Mouse (Mus musculus): ENCODE results near the gene Rapgef4. TPM values are rescaled to one million over a fixed set of nuclear protein-coding genes. Genes with fewer than 3 reads are reported as not detected.
"Not testable (repeated sequence)": the region's sequence is repeated elsewhere in the genome, so short reads cannot be mapped to it uniquely, and the experiment has no call there.

The Rapgef4 gene
- polyA plus RNA-seq, 1 experiment = 1.9 TPM

DNA sequence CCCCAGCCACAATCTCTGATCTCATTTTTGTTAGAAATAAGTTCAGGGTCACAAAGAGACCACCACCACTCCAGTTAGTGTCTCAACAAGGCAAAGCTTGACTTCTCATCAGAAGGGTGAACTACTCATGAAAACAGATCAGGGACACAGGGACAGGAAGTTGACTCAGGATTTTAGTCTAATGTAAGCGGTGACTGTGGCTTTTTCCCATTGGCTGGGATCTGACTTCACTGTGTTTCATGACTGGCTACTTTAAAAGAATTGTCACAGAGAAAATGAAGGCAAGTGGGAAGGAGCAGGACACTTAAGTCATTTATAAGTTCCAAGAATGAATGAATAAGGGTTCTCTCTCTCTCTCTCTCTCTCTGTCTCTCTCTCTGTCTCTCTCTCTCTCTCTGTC is 45.5 kb downstream of the Rapgef4 start:
- DNase-seq (ENCODE audit: low spot score) = no peak

DNA sequence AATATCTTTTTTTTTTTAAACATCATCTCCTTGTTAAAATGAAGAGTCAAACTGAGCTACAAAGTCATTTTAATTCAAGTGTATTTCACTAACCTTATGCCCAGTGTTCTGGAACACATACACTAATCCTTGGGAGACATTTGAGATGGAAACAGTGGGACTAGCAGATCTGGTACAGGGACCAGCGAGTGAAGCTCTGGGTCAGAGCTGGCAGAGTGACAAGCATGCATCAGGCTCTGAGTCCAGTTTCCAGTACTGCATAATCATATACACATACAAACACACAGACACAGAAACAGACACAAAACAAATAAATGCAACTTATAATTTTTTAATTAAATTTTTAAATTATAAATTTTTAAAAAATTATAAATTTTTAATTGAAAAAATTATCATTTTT is 48.0 kb downstream of the Rapgef4 start:
- DNase-seq (ENCODE audit: low spot score) = no peak

DNA sequence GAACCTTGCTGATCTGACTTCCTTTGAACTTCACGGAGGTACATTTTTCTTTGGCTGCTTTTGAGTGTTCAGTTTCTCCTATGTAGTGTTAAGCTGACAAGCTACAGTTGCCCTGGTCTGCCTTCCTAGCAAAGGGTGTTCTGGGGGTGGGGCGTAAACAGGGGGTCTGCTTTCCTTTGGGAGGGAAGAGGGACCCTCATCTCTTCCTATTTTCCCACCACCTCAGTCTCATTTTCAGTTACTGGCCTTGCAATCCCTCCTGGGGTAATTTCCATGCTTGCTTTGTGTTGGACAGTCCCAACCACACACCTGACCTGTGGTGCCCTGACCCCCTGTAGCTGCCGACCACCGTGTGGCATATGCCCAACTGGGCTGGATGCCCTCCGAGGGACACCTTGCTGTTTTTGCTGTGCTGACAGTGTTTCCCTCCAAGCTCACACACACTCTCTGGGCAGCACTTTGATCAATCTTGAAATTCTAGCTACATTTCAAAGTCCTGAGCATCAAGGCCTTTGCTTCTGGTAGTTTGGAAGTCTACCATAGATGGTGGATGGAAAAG is 48.6 kb downstream of the Rapgef4 start:
- DNase-seq (ENCODE audit: low spot score) = no peak

DNA sequence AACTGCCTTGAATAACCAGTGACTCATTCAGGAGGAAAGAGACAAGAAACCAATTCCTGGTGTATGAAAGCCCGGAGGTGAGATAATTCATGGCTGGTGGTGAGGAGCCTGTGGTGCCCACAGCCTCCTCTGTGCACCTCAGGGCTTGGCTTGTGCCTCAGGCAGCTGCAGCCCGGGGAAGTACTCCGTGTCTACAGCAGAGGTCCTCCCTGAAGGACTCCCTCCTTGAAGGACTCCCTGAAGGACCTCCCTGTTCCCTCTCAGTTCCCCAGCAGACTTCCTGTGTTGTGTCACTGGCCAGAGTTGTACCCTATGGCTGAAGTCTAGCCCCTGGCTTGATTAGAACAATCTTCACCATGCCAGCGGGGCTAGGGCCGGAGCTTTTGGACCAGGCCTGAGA is 50.7 kb downstream of the Rapgef4 start:
- no peak for DNase-seq (ENCODE audit: low spot score)

DNA sequence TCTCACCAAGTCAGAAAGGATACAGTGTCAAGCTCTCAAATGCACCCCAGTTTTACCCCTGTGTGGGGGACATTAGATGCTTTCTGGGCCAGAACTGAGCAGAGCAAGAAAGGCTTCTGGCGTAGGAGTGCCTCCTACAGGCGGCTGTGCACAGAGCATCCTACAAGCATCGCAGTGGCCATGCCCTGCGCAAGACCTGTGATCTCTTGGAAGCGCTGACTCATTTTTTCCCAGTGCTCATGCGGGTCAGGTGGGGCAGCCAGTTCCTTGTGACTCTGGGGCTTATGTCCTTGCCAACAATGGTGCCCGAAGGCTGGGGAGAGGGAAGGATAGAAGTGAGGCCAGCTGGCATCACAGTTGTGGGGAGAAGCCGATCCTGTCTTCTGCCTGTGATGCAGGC is 54.6 kb downstream of the Rapgef4 start:
- DNase-seq (ENCODE audit: low spot score) = no peak

DNA sequence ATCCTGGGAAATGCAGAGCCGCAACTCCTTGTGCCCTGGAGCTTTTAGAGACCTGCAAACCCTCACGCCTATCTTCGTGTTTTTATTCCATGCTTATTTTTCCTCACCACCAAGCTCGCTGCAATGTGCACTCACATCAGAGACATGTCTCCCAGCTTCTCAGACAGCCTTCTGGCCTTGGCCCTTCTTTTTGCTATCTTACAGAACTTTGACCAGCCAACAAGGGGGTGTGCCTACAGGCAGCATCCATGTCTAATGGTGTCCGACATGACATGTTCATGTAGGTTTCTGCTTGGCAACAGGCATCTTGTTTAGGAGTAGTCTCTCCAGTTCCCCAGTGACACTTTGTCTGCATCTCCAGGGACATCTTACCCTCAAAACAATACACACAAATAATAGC is 56.3 kb downstream of the Rapgef4 start:
- DNase-seq (ENCODE audit: low spot score) = no peak

DNA sequence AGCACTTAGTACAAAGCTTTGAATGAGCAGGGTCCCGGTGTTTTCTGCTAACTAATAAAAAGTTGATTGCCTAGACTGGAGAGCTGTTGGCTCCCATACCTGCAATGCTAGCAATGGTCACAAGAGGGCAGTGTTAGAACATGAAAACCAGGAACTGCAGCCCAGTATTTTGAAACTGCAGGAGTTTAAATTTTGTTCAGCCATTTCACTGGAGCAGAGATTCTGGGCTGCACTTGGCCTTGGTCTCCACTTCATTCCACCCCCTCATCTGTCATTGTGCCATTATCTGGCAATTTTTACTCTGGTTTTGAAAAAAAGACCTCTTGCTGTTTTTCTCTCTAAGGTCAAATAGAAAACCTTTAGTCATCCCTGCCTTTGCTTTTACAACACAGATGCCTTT is 57.2 kb downstream of the Rapgef4 start:
- no peak for DNase-seq (ENCODE audit: low spot score)

DNA sequence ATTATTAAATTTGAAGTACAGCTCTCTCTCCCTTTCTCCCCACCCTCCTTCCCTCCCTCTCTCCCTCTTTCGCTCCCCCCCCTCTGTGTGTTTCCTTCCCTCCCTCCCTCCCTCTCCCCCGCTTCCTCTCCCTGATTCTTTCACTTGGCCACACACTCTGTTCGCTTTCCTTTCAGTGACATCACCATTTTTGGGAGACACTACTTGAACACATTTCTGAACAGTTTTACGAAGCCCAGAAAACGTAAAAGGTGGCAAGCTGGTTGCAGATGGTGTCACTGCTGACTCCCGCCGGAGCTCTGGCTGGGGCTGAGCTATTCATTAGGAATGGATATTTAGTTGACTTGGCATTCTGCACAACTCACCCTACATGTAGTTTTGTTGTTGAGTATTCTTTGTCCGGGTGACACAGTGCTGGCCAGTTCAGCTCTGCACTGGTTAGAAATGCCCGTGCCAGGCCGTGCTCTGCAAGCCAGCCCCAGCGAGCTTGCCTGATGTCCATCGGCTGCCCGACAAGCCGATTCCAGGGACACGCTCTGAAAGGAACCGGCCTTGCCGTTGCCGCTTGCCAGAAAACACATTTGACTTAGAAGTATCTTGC is 57.7 kb downstream of the Rapgef4 start:
- no peak for DNase-seq (ENCODE audit: low spot score)

DNA sequence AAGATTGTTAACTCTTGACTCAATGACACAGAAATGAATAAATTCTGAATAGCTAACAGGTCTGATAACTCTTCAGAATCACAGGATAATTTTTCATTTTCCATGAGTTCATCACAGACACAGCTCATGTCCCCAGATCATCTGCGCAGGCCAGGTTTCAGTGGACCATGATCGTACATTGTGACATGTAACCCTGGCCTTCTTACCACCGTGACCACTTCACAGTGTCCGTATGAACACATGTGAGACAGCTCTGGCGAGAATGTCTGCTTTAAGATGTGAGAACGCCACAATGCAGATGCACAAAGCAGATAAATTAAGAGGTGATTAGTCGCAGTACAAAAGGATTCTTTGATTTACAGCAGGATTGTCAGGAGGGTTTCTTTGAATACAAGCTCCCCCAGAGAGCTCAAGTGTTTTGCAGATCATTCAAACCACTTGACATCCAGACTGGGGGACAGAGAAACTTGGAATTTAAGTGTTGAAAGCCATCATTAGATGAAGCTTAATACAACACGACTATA is 58.5 kb downstream of the Rapgef4 start:
- no peak for DNase-seq (ENCODE audit: low spot score)

DNA sequence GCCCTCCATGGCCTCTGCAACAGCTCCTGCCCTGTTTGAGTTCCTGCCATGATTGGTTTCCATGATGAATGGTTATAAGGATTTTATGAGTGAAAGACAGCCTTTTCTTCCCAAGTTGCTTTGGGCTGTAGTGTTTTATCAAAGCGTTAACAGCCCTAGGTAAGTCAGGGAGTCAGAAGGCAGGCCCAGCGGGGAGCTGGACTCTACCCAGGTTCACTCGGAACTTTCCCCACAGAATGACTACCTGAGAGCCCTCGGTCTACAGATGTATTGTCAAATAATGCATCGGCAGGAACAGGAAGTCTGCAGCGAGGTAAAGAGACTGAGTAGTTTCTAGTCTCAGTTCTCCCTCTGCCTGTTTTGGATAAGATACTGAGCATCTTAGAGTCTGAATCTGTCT is 60.0 kb downstream of the Rapgef4 start:
- no peak for DNase-seq (ENCODE audit: low spot score)

DNA sequence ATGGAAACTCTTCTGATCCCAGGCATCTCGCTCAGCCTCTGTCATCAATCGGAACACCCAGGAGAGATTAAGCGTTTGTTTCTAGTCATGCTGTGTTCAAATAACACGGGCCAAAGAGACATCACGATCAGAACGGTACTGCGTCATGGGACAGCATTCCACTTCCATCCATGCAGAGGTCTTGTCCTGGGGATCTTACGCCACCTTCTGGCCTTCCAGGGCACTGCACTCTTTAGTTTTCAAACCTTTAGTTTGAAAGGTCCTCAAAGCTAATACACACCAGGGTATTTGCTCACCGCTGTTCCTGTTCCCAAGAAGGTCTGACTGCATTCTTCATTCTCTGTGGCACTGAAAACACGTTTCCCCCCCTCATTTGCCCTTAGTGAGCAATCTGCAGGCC is 61.1 kb downstream of the Rapgef4 start:
- no peak for DNase-seq (ENCODE audit: low spot score)

DNA sequence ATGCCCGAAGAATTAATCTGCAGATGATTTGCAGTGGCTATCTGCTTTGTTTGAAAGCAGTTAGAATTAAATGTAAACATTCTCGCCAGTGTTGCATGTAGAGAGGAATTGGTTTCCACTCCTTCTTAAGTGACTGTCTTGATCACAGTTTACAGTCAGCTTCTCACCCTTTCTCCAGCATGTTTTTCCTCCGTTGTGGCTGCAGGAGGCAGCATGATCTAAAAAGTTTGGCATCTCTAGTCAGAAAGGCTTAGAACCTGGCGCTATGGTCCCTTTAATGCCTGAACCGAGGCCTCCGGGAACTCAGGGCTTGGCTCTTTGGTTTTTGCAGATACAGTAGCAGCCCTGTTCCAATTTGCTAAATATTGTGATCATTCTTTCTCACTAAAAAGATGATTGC is 63.2 kb downstream of the Rapgef4 start:
- DNase-seq (ENCODE audit: low spot score) = no peak

DNA sequence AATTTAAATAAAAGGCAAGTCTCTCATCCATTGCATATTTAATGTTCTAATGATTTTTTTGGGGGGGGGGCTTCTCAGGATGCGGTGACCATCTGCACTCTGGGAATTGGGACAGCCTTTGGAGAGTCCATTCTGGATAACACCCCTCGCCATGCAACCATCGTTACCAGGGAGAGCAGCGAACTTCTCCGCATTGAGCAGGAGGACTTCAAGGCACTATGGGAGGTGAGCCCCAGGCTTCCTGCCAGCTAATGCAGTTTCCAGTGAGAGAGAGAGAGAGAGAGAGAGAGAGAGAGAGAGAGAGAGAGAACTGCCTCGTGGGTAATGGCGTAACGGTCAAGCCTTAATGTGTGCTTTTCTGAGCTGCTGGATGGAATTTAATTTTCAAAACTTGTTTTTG is 64.0 kb downstream of the Rapgef4 start:
- DNase-seq (ENCODE audit: low spot score) = no peak

DNA sequence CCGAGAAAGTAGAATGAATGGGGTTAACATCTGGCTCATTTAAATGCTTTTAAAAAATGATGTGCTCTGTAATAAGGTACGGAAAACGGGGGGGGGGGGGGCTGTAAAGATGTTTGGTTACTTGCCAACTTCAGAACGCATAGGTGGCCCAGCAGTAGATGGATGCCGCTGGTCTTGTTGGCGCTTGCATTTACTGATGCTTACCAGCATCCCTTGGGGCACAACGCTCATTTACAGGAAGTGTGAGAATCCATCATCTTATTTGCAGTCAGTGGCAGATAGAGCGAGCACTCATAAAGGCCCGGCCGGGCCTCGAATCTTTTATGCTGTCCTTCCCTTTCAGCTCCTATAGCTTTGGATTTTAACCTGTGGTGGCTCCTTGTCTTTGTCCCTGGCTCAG is 64.6 kb downstream of the Rapgef4 start:
- DNase-seq (ENCODE audit: low spot score) = no peak

DNA sequence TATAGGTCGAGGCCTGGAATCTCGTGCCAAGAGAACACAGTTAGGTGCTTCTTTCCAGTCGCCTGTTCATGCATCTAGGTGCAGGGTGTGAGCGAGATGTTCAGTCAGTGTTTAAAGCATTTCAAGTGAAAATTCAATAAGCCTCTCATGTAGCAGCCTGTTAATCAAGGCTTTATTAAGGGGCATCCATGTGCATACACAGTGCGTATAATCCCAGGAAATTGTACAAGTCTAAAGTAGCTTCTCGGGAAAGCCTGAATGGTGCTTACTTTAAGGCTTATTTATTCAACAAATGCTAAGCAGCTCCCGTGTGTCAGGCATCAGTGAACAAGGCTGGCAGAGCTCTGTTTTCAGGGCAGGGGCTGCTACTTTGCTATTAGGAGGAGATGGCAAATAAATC is 69.4 kb downstream of the Rapgef4 start:
- no peak for DNase-seq (ENCODE audit: low spot score)

DNA sequence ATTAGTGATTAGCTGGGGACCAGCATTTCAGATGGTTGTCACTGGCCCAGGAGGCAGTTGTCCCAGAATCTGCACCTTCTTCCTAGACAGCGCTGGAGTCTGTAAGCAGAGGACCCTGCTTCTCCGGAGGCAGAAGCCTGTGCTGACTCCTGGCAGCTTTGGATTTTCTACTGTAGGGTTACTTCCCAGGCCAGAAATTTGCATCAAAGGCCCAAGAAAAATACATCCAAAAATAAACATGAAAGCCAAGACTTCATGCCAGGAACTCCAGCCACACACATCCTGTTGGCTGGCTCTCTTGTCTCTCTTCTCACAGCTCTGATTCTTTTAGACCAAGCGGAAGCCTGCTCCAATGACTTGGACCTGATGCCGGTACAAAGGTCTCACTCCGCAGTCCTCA is 73.2 kb downstream of the Rapgef4 start:
- no peak for DNase-seq (ENCODE audit: low spot score)

DNA sequence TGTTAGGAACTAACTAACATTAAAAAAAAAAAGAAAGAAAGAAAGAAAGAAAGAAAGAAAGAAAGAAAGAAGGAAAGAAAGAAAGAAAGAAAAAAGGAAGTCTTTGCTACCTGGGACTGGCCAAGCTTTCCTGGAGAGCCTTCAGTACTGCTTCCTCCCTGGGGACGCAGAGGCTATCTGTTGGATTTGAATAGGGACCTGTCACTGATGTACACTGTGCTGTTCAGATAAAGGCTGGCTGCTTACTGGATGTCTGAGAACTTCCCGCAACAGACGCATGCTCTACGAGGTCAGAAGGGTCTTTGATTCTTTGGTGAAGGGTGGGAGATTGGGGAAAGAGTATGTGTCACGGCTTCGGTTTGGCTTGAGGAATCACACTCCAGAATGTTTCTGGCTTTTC is 73.7 kb downstream of the Rapgef4 start:
- DNase-seq (ENCODE audit: low spot score) = no peak

DNA sequence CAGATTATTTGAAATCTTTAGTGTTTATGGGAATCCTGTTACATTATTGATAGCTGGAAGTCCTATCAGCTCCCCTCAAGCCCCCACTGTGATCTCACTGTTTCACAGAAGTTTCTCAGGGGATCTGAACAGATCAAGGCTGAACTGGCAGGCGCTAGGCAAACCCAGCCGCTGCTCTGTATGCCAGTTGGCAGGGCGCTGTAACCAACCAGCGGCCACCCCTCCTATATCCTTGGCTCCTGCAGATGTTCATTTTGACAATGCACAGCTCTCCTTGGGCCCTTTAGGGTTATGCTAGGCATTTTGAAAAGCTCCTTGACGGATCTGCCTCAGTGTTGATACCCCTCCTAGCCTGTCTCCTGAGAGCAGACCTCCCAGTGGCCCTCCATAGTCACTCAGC is 74.4 kb downstream of the Rapgef4 start:
- no peak for DNase-seq (ENCODE audit: low spot score)

DNA sequence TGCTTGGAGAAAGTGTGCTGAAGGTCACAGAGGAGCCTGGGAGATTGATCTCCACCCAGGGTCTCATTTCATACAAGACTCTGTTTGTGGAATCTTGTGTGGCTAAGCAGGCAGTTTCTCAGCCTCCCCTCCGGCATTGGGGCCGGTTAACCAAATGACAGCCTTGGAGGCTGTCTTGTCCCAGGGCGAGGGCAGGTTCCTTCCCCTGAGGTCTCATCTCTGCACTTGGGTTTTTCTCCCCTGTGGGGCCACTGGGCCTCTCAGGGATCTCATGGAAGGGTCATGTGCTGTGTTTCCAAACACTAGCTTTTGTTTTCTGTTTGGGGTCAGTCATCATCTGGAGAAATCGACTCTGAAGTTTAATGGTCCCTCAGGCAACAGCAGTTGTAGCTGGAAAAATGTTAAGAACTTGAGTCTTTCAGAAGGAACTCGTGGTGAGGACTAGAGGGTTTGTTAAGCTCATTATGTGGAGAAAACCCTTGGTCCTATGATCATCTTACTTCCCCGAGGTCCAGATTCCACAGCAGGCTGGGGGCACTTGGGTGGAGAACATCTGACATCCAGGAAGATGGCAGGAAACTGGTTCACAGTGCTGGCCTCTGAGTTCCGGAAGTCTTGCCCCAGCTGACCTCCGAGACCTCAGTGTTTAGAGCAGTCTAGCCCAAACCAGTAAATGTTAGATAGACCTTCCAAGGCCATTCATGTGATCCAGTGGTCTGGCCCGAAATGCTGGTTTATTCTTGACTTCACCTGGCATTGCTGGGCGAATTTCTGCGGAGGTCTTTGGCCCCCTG is 75.2 kb downstream of the Rapgef4 start:
- DNase-seq (ENCODE audit: low spot score) = no peak

DNA sequence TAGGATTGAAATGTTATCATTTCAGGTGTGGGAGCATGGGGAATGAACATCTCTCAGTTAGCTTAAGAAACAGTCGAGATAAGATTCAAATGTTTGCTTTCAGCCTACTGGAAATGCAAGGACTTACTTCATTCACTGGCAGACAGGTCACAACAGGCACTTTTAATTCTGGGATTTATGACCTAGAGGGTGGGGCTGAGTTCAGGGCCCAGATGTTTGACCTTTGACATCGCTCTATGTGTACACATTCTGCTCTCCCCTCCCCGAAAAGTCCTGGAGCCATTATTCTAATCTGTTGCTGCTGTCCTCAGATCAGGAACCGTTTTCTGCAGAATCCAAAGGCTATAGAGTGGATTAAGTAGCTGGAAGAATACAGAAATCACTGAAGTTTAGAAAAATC is 81.9 kb downstream of the Rapgef4 start:
- DNase-seq (ENCODE audit: low spot score) = no peak

DNA sequence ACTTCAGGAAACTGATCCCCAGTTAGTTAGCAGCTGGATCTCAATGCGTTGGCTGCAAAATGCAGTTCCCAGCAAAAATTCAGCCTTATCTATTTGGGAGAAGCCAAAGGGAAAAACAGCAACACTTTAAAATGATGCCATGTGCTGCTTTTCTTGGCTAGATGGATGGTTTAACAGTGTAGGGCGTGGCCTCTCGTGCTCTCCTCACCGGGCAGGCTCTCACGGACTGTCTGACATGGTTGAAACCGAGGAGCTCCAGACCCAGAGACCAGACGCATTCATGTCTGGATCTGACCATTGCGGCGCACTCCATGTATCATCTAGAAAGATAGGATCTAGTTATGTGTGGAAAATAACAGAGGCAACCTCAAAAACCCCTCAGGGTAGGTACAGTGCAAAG is 87.5 kb downstream of the Rapgef4 start:
- no peak for DNase-seq (ENCODE audit: low spot score)

DNA sequence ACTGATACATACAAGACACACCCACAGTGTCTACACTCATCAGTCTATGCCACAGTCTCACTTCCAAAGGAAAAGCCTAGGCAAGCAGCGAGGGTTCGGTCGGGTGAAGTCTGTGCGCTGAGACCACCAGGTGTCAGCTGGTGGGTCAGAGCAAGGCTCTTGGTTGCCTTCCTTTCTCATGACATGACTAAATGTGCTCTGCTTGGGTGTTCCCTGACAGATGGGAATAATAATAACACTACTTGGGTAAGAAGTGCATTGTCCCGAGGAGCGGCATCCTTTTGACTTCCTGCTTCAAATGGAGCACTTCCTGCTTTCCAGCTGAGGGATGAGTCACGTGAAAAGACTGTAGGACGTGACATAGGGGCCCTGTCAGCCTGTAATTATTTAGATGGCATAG is 89.0 kb downstream of the Rapgef4 start:
- DNase-seq (ENCODE audit: low spot score) = no peak

DNA sequence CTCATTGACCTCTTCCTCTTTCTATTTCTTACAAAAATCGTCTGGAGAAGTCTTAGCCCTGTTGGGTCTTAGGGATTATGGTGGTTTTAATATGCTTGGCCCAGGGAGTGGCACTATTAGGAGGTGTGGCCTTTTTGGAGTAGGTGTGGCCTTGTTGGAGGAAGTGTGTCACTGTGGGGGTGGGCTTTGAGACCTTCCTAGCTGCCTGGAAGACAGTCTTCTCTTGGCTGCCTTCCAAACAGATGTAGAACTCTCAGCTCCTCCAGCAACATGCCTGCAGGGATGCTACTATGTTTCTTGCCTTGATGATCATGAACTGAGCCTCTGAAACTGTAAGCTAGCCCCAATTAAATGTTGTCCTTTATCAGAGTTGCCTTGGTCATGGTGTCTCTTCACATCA is 92.1 kb downstream of the Rapgef4 start:
- not testable (repeated sequence) for DNase-seq (ENCODE audit: low spot score)

Data from urinary bladder, adult 2 months (tissue).